Mouse (Mus musculus) spleen, postnatal 36 days (tissue): ENCODE results near the gene Zfp879.

Experiments used
- DNase-seq, 2 experiments: peaks; one replicate each; pipeline ENCODE4 v3.0.0; 2022; ENCODE audit warnings: low spot score in 2 of 2, mixed read lengths in 1 of 2

The Zfp879 gene

DNA sequence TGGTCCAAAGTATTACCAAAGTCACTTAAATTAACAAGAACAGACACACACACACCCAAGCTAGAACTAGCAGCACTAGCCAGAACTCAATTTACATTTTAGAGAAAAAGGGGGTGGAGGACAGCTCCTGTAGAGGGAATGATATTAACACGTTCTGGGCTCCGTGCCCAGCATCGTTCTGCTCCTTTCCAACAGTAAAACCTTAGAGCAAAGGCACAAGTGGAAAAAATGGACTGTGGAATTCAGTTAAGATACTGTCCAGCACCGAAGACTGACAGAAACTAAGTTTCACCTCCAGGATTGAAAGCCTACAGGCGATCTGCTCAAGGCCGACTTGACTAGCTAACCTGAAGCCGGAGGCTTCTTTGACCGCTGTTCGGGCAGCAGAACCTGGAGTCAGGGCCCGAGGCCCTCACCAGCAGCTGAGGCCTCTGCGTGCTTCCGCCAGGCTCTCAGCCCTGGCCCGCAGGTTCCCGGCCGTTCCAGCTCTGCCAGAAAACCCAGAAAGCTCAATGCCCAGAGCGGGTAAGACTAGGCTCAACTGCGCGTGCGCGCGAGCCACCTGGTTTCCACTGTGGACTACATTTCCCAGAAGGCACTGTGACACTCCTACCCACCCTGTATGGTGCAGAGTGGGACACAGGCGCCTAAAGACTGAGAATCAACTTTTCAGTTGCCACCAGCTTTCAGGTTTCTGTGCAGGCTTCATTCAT lies at the start of gene Zfp879:
Zfp879 (minus strand) TSS at position 530 of the 713 bp plus-strand sequence.
- DNase-seq, result peak; percentile 79 to 85

GRCm38 (mm10) chr11:50887390-50888128 lies 46.2 kb upstream of the Zfp879 start, which contains the start of gene Zfp454:
Zfp454 (minus strand) TSS chr11:50887651.
- peak; percentile 27 to 39 for DNase-seq

DNA sequence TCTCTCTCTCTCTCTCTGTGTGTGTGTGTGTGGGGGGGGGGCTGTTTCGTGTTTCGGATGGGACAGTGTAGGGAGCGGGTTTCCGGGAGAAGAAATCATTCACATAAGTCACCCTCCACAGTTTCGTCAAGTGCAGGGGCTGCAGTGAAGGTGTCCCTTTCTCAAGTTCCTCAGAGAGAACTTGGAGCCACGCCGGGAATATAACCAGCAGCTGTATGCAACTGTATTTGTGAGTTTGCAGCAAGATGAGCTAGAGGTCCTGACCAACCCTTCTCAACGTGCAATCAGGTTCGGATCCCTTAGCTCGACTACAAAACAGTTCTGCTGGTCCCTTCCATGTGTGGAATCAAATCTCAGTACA lies 45.6 kb upstream of the Zfp879 start:
- DNase-seq, result no peak

DNA sequence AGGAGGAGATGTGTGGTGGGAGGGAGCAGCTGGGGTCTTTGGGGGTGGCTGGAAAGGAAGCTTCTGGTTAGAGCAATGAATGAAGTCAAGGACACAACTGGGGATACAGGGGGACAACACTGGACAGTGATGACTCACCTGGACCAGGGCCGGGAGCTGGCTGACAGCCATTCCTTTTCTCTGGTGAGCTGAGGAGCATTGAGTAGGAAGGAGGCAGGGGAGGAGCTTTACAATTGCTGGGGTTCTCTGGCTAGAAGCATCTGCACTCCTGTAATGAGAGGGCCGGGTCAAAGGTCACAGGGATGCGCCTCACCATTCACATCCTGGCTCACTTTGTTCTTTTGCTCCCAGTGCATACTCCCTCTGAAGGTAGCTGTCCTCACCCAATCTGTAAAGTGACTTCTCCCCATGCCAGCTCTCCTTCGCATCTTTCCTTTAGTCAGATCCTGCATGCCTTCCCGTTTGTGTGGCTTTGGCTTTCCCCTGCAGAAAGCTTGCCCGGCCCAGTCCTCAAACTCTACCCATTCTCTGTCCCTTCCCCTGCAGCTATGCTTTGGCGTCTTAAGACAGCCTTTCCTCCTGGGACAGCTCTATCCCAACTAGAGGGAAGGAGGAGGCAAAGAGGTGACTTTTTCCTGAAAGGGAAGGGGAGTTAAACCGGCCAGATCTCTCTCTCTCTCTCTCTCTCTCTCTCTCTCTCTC lies 45.0 kb upstream of the Zfp879 start:
- no peak for DNase-seq

GRCm38 (mm10) chr11:50883756-50884155 lies 42.4 kb upstream of the Zfp879 start:
- DNase-seq, result no peak

- no peak for DNase-seq
Observed at GRCm38 (mm10) chr11:50878641-50879040, 37.3 kb upstream of the Zfp879 start.

GRCm38 (mm10) chr11:50850989-50851601 lies 9.7 kb upstream of the Zfp879 start:
- DNase-seq, result peak; percentile 35 to 42

DNA sequence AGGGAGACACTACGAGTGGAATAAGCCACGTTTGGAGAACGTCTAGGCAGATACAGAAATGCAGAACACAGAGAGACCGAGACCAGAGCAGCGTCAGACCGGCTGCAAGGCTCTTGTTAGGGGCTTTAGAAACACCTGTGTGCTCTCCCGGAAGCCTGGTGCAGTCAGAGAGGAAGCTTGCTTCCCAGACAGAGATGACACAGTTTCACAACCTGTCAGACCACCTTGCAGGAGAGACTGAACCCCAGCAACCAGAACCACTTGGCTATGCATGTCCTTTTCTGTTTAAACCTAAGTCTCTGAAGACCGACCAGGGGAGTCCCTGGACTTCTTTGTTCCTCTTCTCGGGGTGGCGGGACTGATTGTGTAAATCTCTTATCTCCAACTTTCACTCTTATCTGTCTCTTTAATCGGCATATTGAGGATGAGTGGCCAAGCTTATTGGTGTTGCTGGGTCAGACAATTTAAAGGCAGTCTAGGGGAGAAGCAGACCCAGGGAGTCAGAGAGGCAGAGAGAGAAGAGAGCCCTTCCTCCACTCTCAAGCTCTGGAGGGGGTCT lies 8.9 kb upstream of the Zfp879 start, which contains the start of gene Grm6:
Grm6 (plus strand) TSS at position 509 of the 559 bp plus-strand sequence.
- peak; percentile 73 to 75 for DNase-seq

GRCm38 (mm10) chr11:50849310-50849709 lies 8.0 kb upstream of the Zfp879 start:
- peak; percentile 66 to 67 for DNase-seq

GRCm38 (mm10) chr11:50848520-50849137 lies 7.3 kb upstream of the Zfp879 start:
- DNase-seq, result peak; percentile 60 to 70

DNA sequence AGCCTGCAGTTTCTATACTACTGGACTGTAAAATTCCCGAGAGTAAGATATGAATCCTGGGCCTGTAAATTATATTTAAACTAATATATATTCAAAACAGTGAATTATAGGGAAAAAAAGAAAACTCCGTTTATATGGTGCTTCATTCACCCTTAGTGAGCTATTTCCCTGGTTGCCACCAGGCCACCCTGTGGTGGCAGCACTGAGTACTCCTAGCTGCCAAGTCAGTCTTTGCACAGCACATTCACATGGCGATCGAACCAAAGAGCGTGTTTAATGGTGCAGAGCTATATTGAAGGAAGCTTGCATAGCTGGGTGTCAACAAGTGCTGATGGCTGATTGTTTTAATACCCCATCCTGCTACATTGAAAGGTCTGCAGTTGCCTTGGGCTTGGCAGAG lies 5.7 kb upstream of the Zfp879 start:
- peak in 1 of 2 experiments; percentile 26 for DNase-seq

DNA sequence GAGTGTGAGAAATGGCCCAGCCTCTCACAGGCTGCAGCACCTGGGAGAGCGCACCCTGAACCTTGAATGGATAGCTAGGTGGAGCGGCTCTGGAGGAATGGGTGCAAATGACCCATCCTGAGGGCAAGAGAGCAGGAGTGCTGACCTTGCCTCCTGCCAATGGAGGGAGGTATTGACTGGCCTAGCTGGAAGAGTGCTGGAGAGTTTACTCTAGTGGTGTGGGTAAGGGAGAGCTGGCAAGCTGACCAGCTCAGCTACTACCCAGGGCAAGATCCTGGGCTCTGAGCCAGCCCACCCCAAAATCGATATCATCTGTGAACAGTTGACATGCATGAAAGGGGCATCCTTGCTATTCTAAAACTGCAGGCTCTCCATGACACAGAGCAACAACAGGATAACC lies 4.6 kb upstream of the Zfp879 start:
- no peak for DNase-seq

DNA sequence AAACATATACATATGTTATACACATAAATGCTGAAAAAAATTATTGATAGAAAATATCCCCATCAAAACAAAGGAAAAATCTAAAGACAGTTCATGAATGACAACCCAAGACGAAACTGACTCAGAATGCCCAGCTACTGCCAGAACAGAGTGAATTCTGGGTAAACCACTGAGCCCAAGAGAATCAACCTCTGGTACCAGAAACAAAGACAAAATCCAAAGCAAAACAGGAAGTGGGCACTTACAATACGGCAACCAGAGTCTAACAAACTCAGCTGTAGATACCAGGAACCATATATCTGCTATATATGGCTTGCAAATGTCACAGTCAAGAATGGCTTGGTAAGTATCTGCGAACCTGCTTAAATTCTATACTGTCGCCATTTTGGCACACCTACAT lies 5.6 kb downstream of the Zfp879 start:
- peak; percentile 67 to 69 for DNase-seq

- DNase-seq, result peak; percentile 77 to 82
Observed at GRCm38 (mm10) chr11:50827010-50827953, 14.1 kb downstream of the Zfp879 start, which contains the start of gene Zfp354c. Zfp354c (minus strand) TSS chr11:50827724.

DNA sequence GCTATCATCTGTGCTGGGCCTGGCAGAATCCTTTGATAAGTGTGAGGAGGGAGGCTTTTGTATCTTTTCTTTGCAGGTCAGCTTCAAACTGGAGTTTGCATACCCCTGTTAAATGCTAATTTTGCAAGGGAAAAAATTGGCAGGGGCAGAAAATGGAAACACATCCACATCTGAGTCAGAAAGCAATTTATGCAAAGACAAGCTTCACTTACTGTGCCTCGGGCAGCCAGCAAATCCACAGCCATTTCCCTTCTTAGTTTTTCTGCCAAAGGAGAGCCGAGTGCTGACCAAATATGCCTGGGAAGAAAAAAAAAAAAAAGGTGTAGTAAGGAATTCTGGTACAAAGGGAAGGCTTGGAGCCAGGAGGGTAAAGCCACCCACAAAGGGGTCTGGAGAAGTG lies 15.1 kb downstream of the Zfp879 start:
- no peak for DNase-seq

- DNase-seq, result no peak
Observed at GRCm38 (mm10) chr11:50814233-50814632, 27.1 kb downstream of the Zfp879 start.

- DNase-seq, result no peak
Observed at GRCm38 (mm10) chr11:50798836-50799235, 42.5 kb downstream of the Zfp879 start.

- DNase-seq, result no peak
Observed at GRCm38 (mm10) chr11:50797674-50798073, 43.7 kb downstream of the Zfp879 start.
